Mouse (Mus musculus) liver, adult 2 months (tissue): ENCODE results near the gene Ffar2.

ENCODE experiments used
- CTCF ChIP-seq: fragments of 200-500 bp; IDR thresholded peaks from 2 replicates; pipeline ENCODE4 v1.5.1; 2011; ENCODE audit warnings: low read depth, low read length, control low read depth
- POLR2A ChIP-seq: fragments of 200-500 bp; IDR thresholded peaks from 2 replicates; pipeline ENCODE4 v1.6.1; 2011; ENCODE audit warnings: low read length, control low read depth; ENCODE audit not compliant: insufficient read depth; ENCODE audit errors: extremely low read depth

- TF ChIP-seq CTCF: no peak
- TF ChIP-seq POLR2A: no peak
Measured at GRCm38 (mm10) chr7:30776104-30776503, 47.5 kb downstream of the Ffar2 start.
